Mouse (Mus musculus) right cerebral cortex, postnatal 25 days (tissue): ENCODE results near the gene Hoxc8.

Experiments
- DNase-seq: peaks from one replicate; pipeline ENCODE4 v3.0.0; 2022

Gene Hoxc8

GRCm38 (mm10) chr15:103011928-103012486 lies 21.6 kb downstream of the Hoxc8 start:
- no peak for DNase-seq

DNA sequence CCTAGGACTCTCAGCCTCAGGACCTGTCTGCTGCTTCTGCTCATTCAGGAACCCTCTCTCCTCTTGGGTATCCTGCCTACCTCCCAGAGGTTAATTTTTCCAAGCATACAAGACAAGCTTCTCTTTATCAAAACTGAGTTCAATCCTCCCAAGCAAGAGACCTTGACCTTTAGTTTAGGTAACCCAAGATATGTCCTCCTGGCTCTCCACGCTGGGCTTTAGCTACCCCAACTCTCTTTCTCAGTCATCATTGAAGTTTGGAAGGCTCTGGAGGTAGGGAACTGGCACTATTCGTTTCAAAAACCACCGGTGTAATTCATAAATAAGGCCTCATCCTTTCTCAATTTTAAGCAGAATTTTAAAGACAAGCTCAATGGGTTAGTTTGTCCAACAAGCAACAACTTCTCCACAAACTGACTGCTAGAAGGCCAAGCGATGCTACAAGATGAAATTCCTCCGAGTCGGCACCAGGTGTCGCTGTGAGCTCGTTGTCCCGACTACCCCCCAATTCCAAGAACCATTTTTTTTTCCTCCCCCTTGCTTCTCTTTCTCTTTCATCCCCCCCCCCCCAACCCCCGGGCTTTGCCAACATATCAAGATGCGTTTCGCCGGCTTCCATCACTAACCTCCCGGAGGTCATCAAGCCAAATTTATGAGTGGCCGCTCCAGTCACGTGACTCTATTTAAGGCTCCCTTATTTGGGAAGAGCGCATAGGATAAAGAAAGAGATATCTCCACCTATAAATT lies 23.0 kb downstream of the Hoxc8 start:
- DNase-seq, result no peak

DNA sequence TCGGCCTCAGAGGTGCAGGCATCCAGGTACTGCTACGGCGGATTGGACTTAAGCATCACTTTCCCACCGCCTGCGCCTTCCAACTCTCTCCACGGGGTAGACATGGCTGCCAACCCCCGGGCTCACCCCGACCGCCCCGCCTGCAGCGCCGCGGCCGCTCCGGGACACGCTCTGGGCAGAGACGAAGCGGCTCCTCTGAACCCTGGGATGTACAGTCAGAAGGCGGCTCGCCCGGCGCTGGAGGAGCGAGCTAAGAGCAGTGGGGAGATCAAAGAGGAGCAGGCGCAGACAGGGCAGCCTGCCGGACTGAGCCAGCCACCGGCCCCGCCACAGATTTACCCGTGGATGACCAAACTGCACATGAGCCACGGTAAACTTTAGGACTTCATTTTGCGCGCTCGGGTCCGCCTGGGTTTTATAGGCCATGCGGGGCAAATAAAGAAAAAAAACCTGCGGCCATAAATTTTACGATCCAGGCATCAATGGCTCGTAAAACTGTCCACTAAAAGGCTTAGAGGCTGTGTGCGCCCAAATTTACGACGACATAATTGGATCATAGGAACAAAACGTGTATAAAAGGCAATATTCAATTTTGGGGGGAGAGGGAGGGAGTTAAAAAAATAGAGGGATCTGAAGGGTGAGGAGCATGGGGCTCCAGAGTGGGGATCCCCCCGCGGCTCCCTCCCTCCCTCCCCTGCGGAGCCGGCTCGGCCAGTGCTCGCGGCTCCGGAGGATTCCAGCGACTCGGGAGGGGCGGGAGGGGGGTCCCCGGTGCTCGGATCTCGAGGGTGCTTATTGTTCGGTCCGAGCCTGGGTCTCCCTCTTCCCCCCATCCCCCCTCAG lies 24.0 kb downstream of the Hoxc8 start:
- no peak for DNase-seq

DNA sequence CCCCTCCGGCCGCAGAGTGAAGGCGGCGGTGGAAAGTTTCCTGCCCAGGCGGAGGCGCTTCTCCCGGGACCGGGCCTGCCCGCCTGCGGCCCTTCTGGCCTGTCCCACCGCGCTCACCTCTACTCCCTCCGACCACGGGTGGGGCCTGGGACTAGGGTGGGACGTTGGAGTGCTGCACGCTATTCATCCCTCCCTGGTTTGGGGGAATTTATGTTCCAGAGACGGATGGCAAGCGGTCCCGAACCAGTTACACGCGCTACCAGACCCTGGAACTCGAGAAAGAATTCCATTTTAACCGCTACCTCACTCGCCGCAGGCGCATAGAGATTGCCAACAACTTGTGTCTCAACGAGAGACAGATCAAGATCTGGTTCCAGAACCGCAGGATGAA lies 24.6 kb downstream of the Hoxc8 start:
- DNase-seq, result no peak

DNA sequence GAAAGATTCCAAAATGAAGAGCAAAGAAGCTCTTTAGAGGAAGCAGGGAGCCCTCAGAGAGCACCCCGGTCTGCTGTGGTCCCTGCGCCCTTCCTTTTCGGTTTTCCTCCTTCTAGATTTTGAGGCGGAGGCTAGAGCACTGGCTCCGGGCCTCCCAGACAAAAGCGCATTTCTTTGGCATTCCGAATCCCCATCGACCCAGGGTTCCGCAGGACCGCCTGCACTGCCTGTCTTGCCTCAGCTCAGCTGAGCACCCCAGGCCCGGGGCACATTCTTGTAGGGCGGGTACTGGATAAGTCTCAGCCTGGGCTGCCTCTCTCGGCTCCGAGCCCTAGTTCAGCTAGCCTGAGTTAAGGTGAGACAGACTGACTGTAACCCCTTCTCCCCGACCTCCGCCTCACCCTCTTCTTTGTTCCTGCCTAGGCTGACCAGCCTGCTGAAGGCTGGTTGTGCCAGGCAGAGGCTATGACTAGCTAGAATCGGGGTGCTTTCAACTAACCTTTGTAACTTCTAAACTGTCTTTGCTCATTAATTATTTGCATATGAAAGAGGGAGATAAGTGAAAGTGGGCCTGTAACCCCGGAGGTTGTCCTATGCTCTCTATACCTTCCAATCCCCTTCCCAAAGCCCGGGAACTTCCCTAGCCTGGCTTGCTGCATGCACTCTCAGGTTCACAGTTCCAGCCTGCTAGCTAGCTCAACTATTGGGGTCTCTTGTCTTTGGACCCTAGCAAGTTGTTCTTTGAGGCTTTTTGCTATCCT lies 25.2 kb downstream of the Hoxc8 start:
- no peak for DNase-seq

GRCm38 (mm10) chr15:103018636-103019035 lies 28.2 kb downstream of the Hoxc8 start, which contains the start of gene Hoxc4:
Gene Hoxc4 (plus strand): TSS chr15:103018934.
- DNase-seq, result no peak

DNA sequence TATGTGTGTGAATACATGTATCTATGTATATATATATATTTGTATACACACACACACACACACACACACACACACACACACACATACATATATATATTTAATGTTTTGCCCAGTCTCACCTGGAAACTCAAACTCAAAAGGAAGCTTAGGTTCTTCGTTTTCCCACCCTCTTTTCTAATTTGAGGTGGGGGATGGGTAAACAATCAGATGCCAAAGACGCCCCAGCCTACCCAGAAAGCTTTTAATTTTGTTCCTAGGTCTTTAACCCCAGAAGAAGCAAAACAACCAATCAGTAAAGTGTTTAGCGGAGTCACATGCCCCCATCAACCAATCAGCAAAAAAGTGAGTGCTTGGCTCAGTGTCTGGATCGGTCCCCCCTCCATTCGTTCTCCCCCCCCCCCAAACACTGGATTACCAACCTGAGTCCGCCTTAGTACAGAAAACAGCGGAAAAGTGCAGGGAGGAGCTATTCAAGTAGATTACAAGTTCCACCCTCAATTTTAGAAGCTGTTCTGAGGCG lies 30.6 kb downstream of the Hoxc8 start:
- DNase-seq, result no peak

DNA sequence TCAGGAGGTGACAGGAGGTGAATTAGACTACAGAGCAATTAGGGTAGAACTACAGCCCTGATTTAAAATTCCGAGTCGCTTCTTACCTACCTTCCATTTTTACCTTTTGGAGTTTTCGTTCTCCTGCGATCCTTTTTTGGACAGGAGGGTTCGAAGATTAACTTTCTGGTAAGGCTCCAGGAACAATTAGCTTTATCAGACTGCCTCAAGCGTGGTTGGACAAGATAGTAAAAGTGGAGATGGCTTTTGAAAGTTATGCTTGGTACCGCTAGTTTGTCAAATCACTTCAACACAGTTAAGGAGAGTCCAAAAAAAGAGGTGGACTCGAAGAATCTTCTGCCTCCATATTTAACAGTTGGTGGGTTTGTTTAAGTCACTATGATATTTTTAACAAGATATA lies 31.1 kb downstream of the Hoxc8 start:
- DNase-seq, result no peak

GRCm38 (mm10) chr15:103024131-103024530 lies 33.7 kb downstream of the Hoxc8 start:
- no peak for DNase-seq

DNA sequence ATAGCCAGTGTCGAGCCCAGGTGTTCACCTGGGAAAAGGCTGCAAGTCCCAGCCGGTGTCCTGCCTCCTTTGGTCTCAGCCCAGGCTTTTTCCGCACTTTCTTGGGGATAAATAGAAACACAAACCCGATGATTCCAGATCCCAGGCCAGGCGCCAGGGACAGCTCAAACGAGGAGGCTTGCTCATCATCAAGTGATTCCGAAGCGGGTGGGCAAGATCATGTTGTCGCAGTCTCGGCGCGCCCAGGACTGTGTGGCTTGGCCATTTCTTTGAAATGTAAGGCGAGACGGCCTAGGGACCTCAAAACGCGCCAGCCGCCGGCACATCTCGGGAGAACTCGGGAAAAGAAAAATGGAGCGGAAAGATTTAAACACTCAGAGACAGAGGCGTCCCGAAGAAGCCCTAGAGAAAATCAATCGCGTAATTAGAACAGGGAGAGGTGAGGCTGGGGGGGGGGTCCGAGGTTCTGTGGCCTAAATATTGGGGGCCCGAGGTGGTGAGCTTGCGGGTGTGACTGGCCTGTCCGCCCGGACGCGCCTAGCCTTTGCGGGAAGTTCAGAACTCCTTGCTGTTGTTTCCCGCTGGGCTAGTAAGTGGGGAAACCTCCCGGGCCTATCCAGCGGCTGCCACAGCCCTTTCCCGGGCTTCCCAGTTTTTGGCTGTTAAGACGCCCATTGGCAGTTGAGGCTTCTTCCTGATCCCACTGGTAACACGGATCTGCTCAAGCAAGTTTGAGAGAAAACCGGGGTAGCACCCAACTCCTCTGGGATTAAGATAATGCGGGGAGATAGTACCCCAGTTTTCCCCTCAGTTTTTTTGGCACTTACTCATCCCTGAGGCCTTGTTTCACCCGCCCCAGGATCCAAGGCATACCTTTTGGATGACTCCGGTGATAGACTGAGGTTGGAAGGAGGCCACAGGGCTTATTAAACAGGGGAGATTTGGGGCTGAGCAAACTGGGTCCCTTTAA lies 37.1 kb downstream of the Hoxc8 start:
- DNase-seq, result no peak

DNA sequence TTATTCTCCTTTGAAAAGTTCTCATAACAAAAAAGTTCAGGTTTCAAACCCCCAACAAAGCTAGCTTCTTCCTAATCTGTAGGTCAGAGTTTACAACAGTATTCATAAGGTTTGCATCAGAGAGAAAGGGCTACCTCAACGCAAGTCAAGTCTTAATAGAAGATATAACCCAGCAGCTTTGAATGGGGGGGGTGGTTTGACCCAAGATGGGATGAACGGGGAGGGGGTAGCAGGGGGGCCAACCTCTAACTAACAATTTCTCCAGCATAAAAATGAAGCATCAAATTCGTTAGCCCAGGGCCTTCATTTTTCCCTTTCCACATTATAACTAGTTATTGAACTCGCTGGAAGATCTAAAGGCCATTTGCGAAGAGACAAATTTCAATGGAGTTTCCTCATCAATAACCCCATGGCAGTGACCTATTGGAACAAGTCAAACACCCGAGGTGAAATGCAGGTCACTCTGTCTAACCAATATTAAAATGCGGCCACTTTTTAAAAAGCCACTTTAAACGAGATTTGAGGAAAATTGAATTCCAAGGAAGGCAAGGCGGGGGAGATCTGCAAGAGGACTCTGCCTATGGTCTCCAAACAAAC lies 38.6 kb downstream of the Hoxc8 start:
- DNase-seq, result no peak

GRCm38 (mm10) chr15:103030142-103030541 lies 39.7 kb downstream of the Hoxc8 start:
- no peak for DNase-seq

GRCm38 (mm10) chr15:103032167-103032566 lies 41.8 kb downstream of the Hoxc8 start:
- DNase-seq, result no peak

DNA sequence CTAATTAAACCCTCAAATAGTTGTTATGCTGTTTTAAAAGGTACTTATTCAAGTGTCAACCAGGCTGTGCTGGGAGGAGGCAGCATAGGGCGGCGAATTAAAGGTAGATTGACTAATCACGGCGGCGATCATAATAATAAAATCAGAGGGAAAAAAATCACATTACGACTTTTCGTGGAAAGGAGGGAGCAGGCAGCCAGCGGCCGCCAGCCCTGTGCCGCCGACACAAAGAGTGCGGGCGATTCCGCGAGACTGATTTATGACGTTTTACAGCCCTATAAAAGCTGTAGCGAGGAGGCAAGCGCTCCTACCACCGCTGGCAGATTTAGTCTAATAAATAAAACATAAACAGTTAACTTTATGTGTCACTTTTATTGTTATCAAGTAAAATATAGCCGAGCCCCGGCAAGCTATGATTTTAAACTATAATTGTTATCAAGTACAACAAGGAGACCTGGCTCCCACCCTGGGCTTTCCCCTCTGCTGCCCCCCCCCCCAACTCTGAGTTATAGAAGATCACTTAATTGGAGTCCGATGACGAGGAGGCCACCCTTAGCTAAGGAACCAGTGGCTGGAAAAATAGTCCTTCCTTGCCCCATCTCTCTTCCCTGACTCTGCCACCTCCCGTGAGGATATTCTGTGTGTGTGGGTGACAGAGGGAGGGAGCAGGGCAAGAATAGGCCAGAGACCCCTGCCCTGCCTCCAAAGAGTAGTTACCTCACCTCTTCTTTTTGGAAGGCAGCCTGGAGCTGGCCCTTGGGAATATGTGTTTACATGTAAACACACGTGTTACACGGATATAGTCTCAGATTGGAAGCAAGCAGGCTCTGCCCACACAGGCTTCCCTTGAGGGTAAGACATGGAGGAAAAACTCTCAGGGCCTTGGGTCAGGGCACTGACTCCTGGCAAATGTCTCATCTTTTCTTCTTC lies 42.5 kb downstream of the Hoxc8 start:
- DNase-seq, result no peak

GRCm38 (mm10) chr15:103034043-103034806 lies 43.8 kb downstream of the Hoxc8 start:
- no peak for DNase-seq

DNA sequence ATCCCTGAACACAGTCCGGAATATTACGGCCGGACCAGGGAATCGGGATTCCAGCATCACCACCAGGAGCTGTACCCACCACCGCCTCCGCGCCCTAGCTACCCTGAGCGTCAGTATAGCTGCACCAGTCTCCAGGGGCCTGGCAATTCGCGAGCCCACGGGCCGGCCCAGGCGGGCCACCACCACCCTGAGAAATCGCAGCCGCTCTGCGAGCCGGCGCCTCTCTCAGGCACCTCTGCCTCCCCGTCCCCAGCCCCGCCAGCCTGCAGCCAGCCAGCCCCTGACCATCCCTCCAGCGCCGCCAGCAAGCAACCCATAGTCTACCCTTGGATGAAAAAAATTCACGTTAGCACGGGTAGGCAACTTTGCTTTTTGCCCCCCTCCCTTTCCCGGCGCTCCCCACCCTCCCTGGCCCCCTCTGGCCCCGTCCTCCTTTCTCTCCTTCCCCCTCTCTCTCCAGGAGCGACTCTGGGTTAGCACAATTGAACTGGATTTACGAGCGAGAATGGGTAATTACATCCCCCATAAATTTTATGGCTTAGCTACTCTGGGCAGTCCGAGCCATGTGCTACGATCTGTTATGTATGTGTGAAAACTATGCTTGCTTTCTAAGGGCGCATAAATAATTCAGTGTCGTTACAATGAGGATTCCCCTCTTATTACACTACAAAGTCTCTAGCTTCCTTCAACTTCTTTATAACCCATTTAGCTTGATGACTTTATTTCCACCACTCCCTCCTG lies 44.6 kb downstream of the Hoxc8 start:
- no peak for DNase-seq

DNA sequence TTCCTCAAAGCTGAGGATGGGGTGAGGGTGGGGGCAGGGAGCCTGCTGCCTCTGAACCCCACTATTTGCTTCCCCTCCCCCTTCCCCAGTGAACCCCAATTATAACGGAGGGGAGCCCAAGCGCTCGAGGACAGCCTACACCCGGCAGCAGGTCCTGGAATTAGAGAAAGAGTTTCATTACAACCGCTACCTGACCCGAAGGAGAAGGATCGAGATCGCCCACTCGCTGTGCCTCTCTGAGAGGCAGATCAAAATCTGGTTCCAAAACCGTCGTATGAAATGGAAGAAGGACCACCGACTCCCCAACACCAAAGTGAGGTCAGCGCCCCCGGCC lies 45.1 kb downstream of the Hoxc8 start:
- DNase-seq, result no peak

DNA sequence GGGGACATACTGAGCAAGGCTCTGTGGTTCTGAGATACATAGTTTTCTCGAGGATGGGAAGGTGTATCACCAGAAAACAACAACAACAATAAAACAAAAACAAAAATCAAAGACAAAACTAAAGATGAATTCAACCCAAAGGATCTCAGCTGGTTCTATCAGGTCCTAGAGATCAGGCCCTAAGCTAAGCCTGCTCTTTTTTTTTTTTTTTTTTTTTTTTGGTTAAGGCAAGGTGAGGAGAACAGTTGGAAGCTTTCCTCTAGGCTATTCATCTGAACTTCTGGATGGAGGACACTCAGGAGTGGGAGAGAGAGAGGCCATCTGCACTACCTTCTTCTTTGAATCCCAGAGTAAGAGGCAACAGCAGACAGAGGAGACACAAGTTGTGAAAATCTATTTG lies 47.2 kb downstream of the Hoxc8 start:
- DNase-seq, result no peak
